Mouse (Mus musculus) cerebellum, adult 2 months (tissue): ENCODE results near the gene Stoml2. TPM values are rescaled to one million over a fixed set of nuclear protein-coding genes. Genes with fewer than 3 reads are reported as not detected.

Experiments used
- DNase-seq, 2 experiments: peaks; one replicate each; pipeline ENCODE4 v3.0.0; 2021
- H3K27ac ChIP-seq: fragments of 200-500 bp; 2 replicates; pipeline ENCODE4 v1.5.1; 2012; ENCODE audit warnings: low read length, control low read depth, inconsistent platforms; ENCODE audit not compliant: insufficient read depth
- H3K27me3 ChIP-seq: fragments of 200-500 bp; 2 replicates; pipeline ENCODE4 v1.6.1; 2012; ENCODE audit warnings: inconsistent platforms, mild to moderate bottlenecking, low read length, moderate library complexity; ENCODE audit not compliant: control insufficient read depth, insufficient read depth
- H3K4me1 ChIP-seq: fragments of 200-500 bp; 2 replicates; pipeline ENCODE4 v1.6.1; 2011; ENCODE audit warnings: low read length; ENCODE audit not compliant: control insufficient read depth, insufficient read depth
- H3K4me3 ChIP-seq: fragments of 200-500 bp; replicated peaks from 2 replicates; pipeline ENCODE3; 2011; ENCODE audit warnings: mild to moderate bottlenecking, low read depth, low read length, control low read depth; ENCODE audit not compliant: insufficient read depth
- CTCF ChIP-seq: fragments of 200-500 bp; IDR thresholded peaks from 2 replicates; pipeline ENCODE4 v1.5.1; 2011; ENCODE audit warnings: low read depth, mild to moderate bottlenecking, control low read depth, low read length, moderate library complexity, borderline replicate concordance; ENCODE audit not compliant: insufficient read depth
- POLR2A ChIP-seq: fragments of 200-500 bp; IDR thresholded peaks from 2 replicates; pipeline ENCODE4 v1.6.1; 2011; ENCODE audit warnings: low read length, control low read depth, borderline replicate concordance; ENCODE audit not compliant: insufficient read depth
- WGBS: fragments of 180-500 bp; shearing (Covaris S2); methylation state at CpG from one replicate; pipeline ENCODE4 v1.1.7; 2018; 5-methylcytosine and 5-hydroxymethylcytosine counted together
- polyA plus RNA-seq: library from polyadenylated mRNA; depleted of rRNA; stranded (reverse); fragments of >200 nt; gene quantifications from 2 replicates; pipeline ENCODE4 v1.2.3, GENCODE M21; 2012

Stoml2 gene
- polyA plus RNA-seq, 1 experiment: 138 TPM

DNA sequence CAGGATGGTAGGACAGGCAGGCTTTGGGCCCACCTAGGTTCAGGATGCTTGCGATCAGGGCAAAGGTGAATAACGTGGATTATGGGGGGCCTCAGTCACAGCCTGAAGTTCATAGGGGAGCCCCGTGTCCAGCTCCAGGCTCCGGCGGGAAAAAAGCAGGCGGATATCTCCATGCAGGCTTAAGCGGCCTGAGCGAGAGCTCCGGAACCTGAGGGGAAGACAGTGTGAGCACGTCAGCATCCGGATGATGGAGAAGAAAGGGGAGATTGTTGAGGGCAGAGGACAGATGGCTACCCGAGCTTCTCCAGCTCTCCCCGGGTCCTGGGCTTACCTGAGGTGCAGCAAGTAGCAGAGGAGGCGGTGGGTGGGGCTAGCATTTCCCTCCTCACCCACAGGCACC lies 2.0 kb upstream of the Stoml2 start:
- Histone ChIP-seq H3K4me1 (peaks cover 7% of the 10 kb centered on the region), H3K27ac (no peak overlapping the region), H3K4me3 (no peak overlapping the region), H3K27me3 (no peaks in the 10 kb centered on the region)
- no peak for TF ChIP-seq CTCF
- no peak for TF ChIP-seq POLR2A
- WGBS: 81% methylated on average over 14 of the region's 14 CpGs
- no peak for DNase-seq

DNA sequence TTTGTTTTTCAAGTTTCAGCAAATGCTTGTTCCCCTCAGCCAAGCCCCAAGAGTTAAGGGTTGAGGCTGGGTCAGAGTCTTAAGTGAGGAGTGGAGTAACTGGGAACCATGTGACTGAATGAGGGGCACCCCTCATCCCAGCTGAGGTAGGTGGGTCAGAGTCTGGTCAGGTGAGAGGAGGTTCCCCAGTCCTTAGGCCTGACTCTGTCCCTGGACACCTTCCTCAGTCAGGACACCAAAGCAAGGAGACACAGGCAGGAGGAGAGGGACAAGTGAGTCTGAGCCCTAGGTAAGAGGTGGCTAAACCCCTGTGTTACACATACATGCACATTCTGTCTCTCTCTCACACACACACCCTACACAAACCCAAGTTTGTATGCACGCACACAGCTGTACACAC lies 991 bp upstream of the Stoml2 start:
- Histone ChIP-seq H3K4me1 (peaks cover 7% of the 10 kb centered on the region), H3K27ac (peak overlapping the region; percentile 76; the same call in 1 of the 2 replicates), H3K27me3 (no peaks in the 10 kb centered on the region), H3K4me3 (no peak overlapping the region)
- DNase-seq: no peak
- TF ChIP-seq CTCF (no peak), POLR2A (no peak)
- 100% methylated on average over 1 of the region's 1 CpGs for WGBS

DNA sequence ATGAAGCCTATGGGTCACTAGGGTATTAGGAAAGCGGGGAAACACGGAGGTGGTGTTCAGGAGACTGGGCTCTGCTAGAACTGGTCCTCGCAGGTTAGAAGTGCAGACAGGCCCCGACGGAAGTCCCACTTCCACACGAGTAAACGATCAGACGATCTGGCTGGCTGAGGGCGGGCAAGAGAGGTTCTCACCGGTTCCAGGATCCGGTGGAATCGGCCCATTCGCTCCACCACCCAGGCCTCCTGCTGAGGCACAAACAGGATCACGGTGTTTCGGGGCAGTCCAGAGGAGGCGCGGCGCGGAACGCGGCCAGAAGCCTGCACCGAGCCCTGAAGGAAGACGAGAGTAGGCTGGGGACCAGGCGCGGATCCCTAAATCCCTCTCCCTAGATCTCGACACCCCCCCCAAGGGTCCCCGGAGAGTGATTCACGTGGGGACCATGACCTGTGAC lies 705 bp downstream of the Stoml2 start:
- Histone ChIP-seq H3K27ac (peak overlapping the region; percentile 60), H3K4me1 (peaks cover 7% of the 10 kb centered on the region), H3K27me3 (no peaks in the 10 kb centered on the region), H3K4me3 (peak overlapping the region; percentile 91)
- WGBS: 1% methylated on average over 28 of the region's 28 CpGs
- no peak for TF ChIP-seq POLR2A
- no peak for TF ChIP-seq CTCF
- no peak for DNase-seq

- Histone ChIP-seq H3K4me3 (peak overlapping the region; percentile 91), H3K27ac (no peak overlapping the region), H3K4me1 (peaks cover 7% of the 10 kb centered on the region), H3K27me3 (no peaks in the 10 kb centered on the region)
- no peak for TF ChIP-seq CTCF
- TF ChIP-seq POLR2A: no peak
- DNase-seq: no peak
- WGBS: 61% methylated on average over 9 of the region's 9 CpGs
Measured at GRCm38 (mm10) chr4:43030352-43030751, 1.2 kb downstream of the Stoml2 start.

DNA sequence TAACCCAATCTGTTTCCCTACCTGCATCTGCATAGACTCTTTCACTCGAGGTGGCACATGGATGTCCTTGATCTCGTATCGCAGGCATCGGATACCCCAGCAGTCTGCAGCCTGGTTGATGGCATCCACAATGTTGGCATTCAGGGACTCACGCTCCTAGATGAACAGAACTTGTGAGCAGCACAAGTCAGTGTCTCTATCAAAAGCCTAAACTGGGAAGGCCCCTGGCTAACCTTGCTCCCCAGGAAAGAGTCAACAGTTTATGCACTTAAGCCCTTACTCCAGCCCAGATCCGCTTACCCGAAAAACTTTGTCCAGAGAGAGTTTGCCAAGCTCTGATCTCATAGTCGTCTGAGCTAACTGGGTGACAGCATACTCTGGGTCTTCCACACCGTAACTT lies 1.8 kb downstream of the Stoml2 start:
- WGBS: 88% methylated on average over 9 of the region's 9 CpGs
- no peak for DNase-seq
- no peak overlapping the region for H3K4me3 ChIP-seq

GRCm38 (mm10) chr4:43029121-43029520 lies 2.4 kb downstream of the Stoml2 start:
- H3K27ac ChIP-seq: no peak overlapping the region
- TF ChIP-seq CTCF (no peak), POLR2A (no peak)
- no peak for DNase-seq
- no peaks in the 10 kb centered on the region for H3K27me3 ChIP-seq
- H3K4me3 ChIP-seq: no peak overlapping the region
- 92% methylated on average over 7 of the region's 7 CpGs for WGBS
- H3K4me1 ChIP-seq: peaks cover 12% of the 10 kb centered on the region

More for the DNA sequence above, 1.8 kb downstream of the Stoml2 start:
- Histone ChIP-seq H3K27me3 (no peaks in the 10 kb centered on the region), H3K27ac (no peak overlapping the region), H3K4me1 (peaks cover 7% of the 10 kb centered on the region)
- TF ChIP-seq POLR2A: no peak
- no peak for TF ChIP-seq CTCF

DNA sequence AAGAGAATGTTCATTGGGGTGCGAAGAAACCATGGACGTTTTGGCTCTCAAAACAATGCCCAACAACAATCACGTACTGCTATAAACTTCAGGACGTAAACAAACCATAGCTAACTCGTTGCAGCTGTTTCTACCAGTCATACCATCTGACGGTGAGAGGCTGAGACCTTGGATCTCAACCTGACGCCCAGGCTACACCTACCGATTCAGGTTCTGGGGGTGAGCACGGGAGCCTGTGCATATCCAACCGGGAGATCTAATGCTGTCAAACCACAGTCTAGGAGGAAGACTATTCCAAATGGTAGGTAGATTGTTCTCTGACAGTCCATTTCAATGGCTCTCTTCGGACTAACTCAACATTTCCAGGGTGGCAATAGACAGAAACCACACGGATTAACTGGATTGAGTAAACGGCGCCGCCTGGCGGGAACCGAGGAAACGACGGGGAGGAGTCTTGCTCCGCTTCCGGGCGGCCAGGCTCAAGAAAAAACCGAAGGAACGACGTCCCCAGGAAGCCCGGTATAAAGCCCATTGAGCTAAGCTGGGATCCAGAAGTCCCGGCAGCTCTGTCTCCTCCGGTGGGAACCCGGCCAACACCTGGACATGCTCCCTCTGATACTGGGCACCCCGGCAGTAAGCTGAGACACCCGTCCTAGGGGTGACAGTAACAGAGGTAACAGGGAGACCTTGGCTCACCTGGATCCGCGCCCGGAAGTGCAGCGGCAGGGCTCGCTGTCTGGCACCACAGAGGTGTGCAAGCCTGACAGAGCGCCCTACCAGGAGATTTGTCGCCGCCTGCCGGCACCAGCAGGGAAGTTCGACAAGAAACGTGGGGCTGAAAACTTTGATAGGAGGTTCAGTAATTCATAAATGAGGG lies 6.2 kb downstream of the Stoml2 start, which contains the start of gene Pigo:
TSS of gene Pigo (minus strand) at position 736 of the 877 bp plus-strand sequence.
- H3K27me3 ChIP-seq: no peaks in the 10 kb centered on the region
- peaks cover 15% of the 10 kb centered on the region for H3K4me1 ChIP-seq
- peak within 1 kb of the TSS; percentile 93 for H3K27ac ChIP-seq
- WGBS: 2% methylated on average over 42 of the region's 42 CpGs
- peak; percentile 76; the same call in 1 of the 2 replicates for TF ChIP-seq POLR2A
- TF ChIP-seq CTCF: peak; percentile 83
- DNase-seq: peak; percentile 97 to 99
- peak within 1 kb of the TSS; percentile 90 for H3K4me3 ChIP-seq

GRCm38 (mm10) chr4:43024673-43025072 lies 6.8 kb downstream of the Stoml2 start:
- TF ChIP-seq POLR2A (no peak), CTCF (no peak)
- peaks cover 13% of the 10 kb centered on the region for H3K4me1 ChIP-seq
- peak in 1 of 2 experiments; percentile 57 for DNase-seq
- WGBS: 18% methylated on average over 14 of the region's 14 CpGs
- H3K27ac ChIP-seq: peak overlapping the region; percentile 17
- H3K27me3 ChIP-seq: no peaks in the 10 kb centered on the region
- H3K4me3 ChIP-seq: peak overlapping the region; percentile 90
